Mouse (Mus musculus) urinary bladder, postnatal 14 days (tissue): ENCODE data around the gene Mdfic.
"Not testable (repeated sequence)": the region's sequence is repeated elsewhere in the genome, so short reads cannot be mapped to it uniquely, and the experiment has no call there.

Source experiments
- DNase-seq: peaks from one replicate; pipeline ENCODE4 v3.0.0; 2021; ENCODE audit warnings: low spot score

The Mdfic gene

GRCm38 (mm10) chr6:15720461-15720817 lies at the start of gene Mdfic:
Gene Mdfic, plus strand, starts transcription at chr6:15720661.
- DNase-seq, result peak; percentile 61

- DNase-seq, result no peak
Observed at GRCm38 (mm10) chr6:15671364-15671763, 49.1 kb upstream of the Mdfic start.

- no peak for DNase-seq
Observed at GRCm38 (mm10) chr6:15710080-15710479, 10.4 kb upstream of the Mdfic start.

GRCm38 (mm10) chr6:15710706-15711105 lies 9.8 kb upstream of the Mdfic start:
- no peak for DNase-seq

GRCm38 (mm10) chr6:15712860-15713385 lies 7.5 kb upstream of the Mdfic start:
- DNase-seq, result no peak

GRCm38 (mm10) chr6:15714036-15714435 lies 6.4 kb upstream of the Mdfic start:
- DNase-seq, result not testable (repeated sequence)

- DNase-seq, result no peak
Observed at GRCm38 (mm10) chr6:15714996-15715844, 5.2 kb upstream of the Mdfic start.

- peak; percentile 60 for DNase-seq
Observed at GRCm38 (mm10) chr6:15719919-15720318, 542 bp upstream of the Mdfic start.

GRCm38 (mm10) chr6:15720818-15721715 lies 606 bp downstream of the Mdfic start:
- DNase-seq, result peak; percentile 74

- DNase-seq, result no peak
Observed at GRCm38 (mm10) chr6:15721716-15722031, 1.2 kb downstream of the Mdfic start.

GRCm38 (mm10) chr6:15722631-15723030 lies 2.2 kb downstream of the Mdfic start:
- not testable (repeated sequence) for DNase-seq

GRCm38 (mm10) chr6:15724304-15724703 lies 3.8 kb downstream of the Mdfic start:
- no peak for DNase-seq

GRCm38 (mm10) chr6:15726422-15726821 lies 6.0 kb downstream of the Mdfic start:
- no peak for DNase-seq

GRCm38 (mm10) chr6:15727681-15728410 lies 7.4 kb downstream of the Mdfic start:
- DNase-seq, result no peak

- DNase-seq, result no peak
Observed at GRCm38 (mm10) chr6:15728844-15729577, 8.6 kb downstream of the Mdfic start.

- DNase-seq, result no peak
Observed at GRCm38 (mm10) chr6:15730258-15730657, 9.8 kb downstream of the Mdfic start.

- no peak for DNase-seq
Observed at GRCm38 (mm10) chr6:15730666-15731065, 10.2 kb downstream of the Mdfic start.

- DNase-seq, result no peak
Observed at GRCm38 (mm10) chr6:15731452-15731851, 11.0 kb downstream of the Mdfic start.

- no peak for DNase-seq
Observed at GRCm38 (mm10) chr6:15737312-15737911, 17.0 kb downstream of the Mdfic start.

GRCm38 (mm10) chr6:15738331-15738943 lies 18.0 kb downstream of the Mdfic start:
- no peak for DNase-seq

GRCm38 (mm10) chr6:15739132-15739531 lies 18.7 kb downstream of the Mdfic start:
- no peak for DNase-seq
